Mouse (Mus musculus) stomach, postnatal 0 days (tissue): ENCODE measurements around the gene Siglecf. TPM values are rescaled to one million over a fixed set of nuclear protein-coding genes. Genes with fewer than 3 reads are reported as not detected.

Experiments
- ATAC-seq: fragments of 200-750 bp; cut with Nextera tagmentation; 2 replicates; pipeline ENCODE4 v1.8.0; 2017; ENCODE audit not compliant: low FRiP score, low TSS enrichment
- DNase-seq: peaks from one replicate; pipeline ENCODE4 v3.0.0-alpha.2; 2016; ENCODE audit warnings: low spot score
- H3K27ac ChIP-seq: fragments of 300-500 bp; sonication (generic); replicated peaks from 2 replicates; pipeline ENCODE4 v1.5.1; 2014; ENCODE audit warnings: mild to moderate bottlenecking, control low read depth
- H3K27me3 ChIP-seq: fragments of 300-500 bp; sonication (generic); 2 replicates; pipeline ENCODE4 v1.6.1; 2014; ENCODE audit warnings: low read length; ENCODE audit not compliant: control insufficient read depth, insufficient read depth
- H3K36me3 ChIP-seq: fragments of 300-500 bp; sonication (generic); 2 replicates; pipeline ENCODE4 v1.6.1; 2014; ENCODE audit warnings: low read length, mixed read lengths; ENCODE audit not compliant: control insufficient read depth, insufficient read depth
- H3K4me1 ChIP-seq: fragments of 300-500 bp; sonication (generic); replicated peaks from 2 replicates; pipeline ENCODE4 v1.6.1; 2014; ENCODE audit warnings: antibody characterized with exemption; ENCODE audit not compliant: control insufficient read depth, insufficient read depth
- H3K4me2 ChIP-seq: fragments of 300-500 bp; sonication (generic); replicated peaks from 2 replicates; pipeline ENCODE4 v1.6.1; 2014; ENCODE audit warnings: low read depth, mild to moderate bottlenecking, control low read depth, moderate library complexity
- H3K4me3 ChIP-seq: fragments of 300-500 bp; sonication (generic); 2 replicates; pipeline ENCODE4 v1.5.1; 2014; ENCODE audit warnings: low read depth, low read length, control low read depth
- H3K9ac ChIP-seq: fragments of 300-500 bp; sonication (generic); 2 replicates; pipeline ENCODE4 v1.6.1; 2014; ENCODE audit warnings: mild to moderate bottlenecking, low read length, control low read depth, mixed read lengths
- H3K9me3 ChIP-seq: fragments of 300-500 bp; sonication (generic); 2 replicates; pipeline ENCODE4 v1.6.1; 2016; ENCODE audit warnings: low read length; ENCODE audit not compliant: control insufficient read depth
- CTCF ChIP-seq: IDR thresholded peaks from 2 replicates; pipeline ENCODE4 v1.5.1; 2016; ENCODE audit warnings: antibody characterized with exemption, low read depth, mild to moderate bottlenecking, moderate library complexity
- EP300 ChIP-seq: optimal IDR thresholded peaks from 2 replicates; pipeline ENCODE3; 2016; ENCODE audit warnings: antibody characterized with exemption
- WGBS: fragments of 180-500 bp; shearing (Covaris S2); extraction: QIAGEN DNeasy Blood & Tissue Kit; methylation state at CpG from one replicate; pipeline ENCODE4 v1.1.7; 2014; 5-methylcytosine and 5-hydroxymethylcytosine counted together
- polyA plus RNA-seq: library from polyadenylated mRNA; unstranded; fragments of >200 nt; fragmentation: Nextera tagmentation; extraction: Ambion mirVana; gene quantifications from 2 replicates; pipeline ENCODE4 v1.2.1, GENCODE M21; 2015

The Siglecf gene
- 0.04 and 0.10 TPM in 2 replicates for polyA plus RNA-seq

GRCm38 (mm10) chr7:43351154-43351553 lies at the start of gene Siglecf:
TSS of gene Siglecf (plus strand) at chr7:43351341.
- no peaks in the 10 kb centered on the region for H3K36me3 ChIP-seq
- no peak within 1 kb of the TSS for H3K9ac ChIP-seq
- no peak within 1 kb of the TSS for H3K27ac ChIP-seq
- 55% methylated on average over 3 of the region's 3 CpGs for WGBS
- no peak for DNase-seq
- H3K4me3 ChIP-seq: no peak within 1 kb of the TSS
- H3K9me3 ChIP-seq: no peaks in the 10 kb centered on the region
- no peak for TF ChIP-seq EP300
- no peak for TF ChIP-seq CTCF
- H3K27me3 ChIP-seq: no peaks in the 10 kb centered on the region
- H3K4me1 ChIP-seq: no peaks in the 10 kb centered on the region
- no peak within 1 kb of the TSS for H3K4me2 ChIP-seq
- no peak for ATAC-seq

GRCm38 (mm10) chr7:43305235-43305634 lies 45.9 kb upstream of the Siglecf start:
- Histone ChIP-seq H3K9me3 (no peaks in the 10 kb centered on the region), H3K4me1 (no peaks in the 10 kb centered on the region), H3K27ac (no peak overlapping the region), H3K27me3 (no peaks in the 10 kb centered on the region), H3K4me3 (no peak overlapping the region), H3K4me2 (no peak overlapping the region), H3K9ac (no peak overlapping the region), H3K36me3 (peaks cover 9% of the 10 kb centered on the region; the same call in 1 of the 2 replicates)
- ATAC-seq (no peak), DNase-seq (no peak)
- TF ChIP-seq EP300: no peak
- TF ChIP-seq CTCF: no peak
- 80% methylated on average over 3 of the region's 3 CpGs for WGBS

- 0 out of 2 replicates have a peak, but pooled peaks cover 7% of the 10 kb centered on the region for H3K36me3 ChIP-seq
- H3K27me3 ChIP-seq: no peaks in the 10 kb centered on the region
- no peak overlapping the region for H3K4me3 ChIP-seq
- H3K4me2 ChIP-seq: no peak overlapping the region
- no peak overlapping the region for H3K27ac ChIP-seq
- 0 out of 2 replicates have a peak, but pooled peaks cover 4% of the 10 kb centered on the region for H3K4me1 ChIP-seq
- no peak overlapping the region for H3K9ac ChIP-seq
- H3K9me3 ChIP-seq: no peaks in the 10 kb centered on the region
- 63% methylated on average over 2 of the region's 2 CpGs for WGBS
- DNase-seq (no peak), ATAC-seq (no peak)
- TF ChIP-seq CTCF (no peak), EP300 (no peak)
These were observed 42.1 kb upstream of the Siglecf start for GRCm38 (mm10) chr7:43309069-43309468.

- WGBS: 69% methylated on average over 6 of the region's 6 CpGs
- H3K4me2 ChIP-seq: peak overlapping the region; percentile 88
- no peak for ATAC-seq
- 0 out of 2 replicates have a peak, but pooled peaks cover 4% of the 10 kb centered on the region for H3K36me3 ChIP-seq
- H3K9me3 ChIP-seq: no peaks in the 10 kb centered on the region
- H3K4me1 ChIP-seq: 0 out of 2 replicates have a peak, but pooled peaks cover 4% of the 10 kb centered on the region
- no peak overlapping the region for H3K27ac ChIP-seq
- peak overlapping the region; percentile 89; the same call in 1 of the 2 replicates for H3K9ac ChIP-seq
- DNase-seq: no peak
- H3K27me3 ChIP-seq: no peaks in the 10 kb centered on the region
- peak overlapping the region; percentile 85; the same call in 1 of the 2 replicates for H3K4me3 ChIP-seq
- TF ChIP-seq EP300 (no peak), CTCF (no peak)
These were observed 39.5 kb upstream of the Siglecf start for GRCm38 (mm10) chr7:43311632-43312031.

GRCm38 (mm10) chr7:43312386-43313012 lies 38.6 kb upstream of the Siglecf start:
- Histone ChIP-seq H3K4me1 (0 out of 2 replicates have a peak, but pooled peaks cover 4% of the 10 kb centered on the region), H3K9ac (peak overlapping the region; percentile 89), H3K27me3 (no peaks in the 10 kb centered on the region), H3K9me3 (no peaks in the 10 kb centered on the region), H3K36me3 (no peaks in the 10 kb centered on the region), H3K27ac (peak overlapping the region; percentile 94), H3K4me3 (peak overlapping the region; percentile 85), H3K4me2 (peak overlapping the region; percentile 88)
- DNase-seq (no peak), ATAC-seq (peak; percentile 57)
- whole genome bisulfite sequencing: under 1% methylated on average over 31 of the region's 32 CpGs
- TF ChIP-seq EP300 (no peak), CTCF (peak; percentile 55)

GRCm38 (mm10) chr7:43313013-43313428 lies 38.1 kb upstream of the Siglecf start, which contains the start of gene Zfp715:
TSS of gene Zfp715 (minus strand) at chr7:43313294.
- peak; percentile 98 for ATAC-seq
- Histone ChIP-seq H3K4me3 (peak within 1 kb of the TSS; percentile 85), H3K9me3 (no peaks in the 10 kb centered on the region), H3K4me1 (0 out of 2 replicates have a peak, but pooled peaks cover 4% of the 10 kb centered on the region), H3K36me3 (no peaks in the 10 kb centered on the region), H3K4me2 (peak within 1 kb of the TSS; percentile 88), H3K27me3 (no peaks in the 10 kb centered on the region), H3K9ac (peak within 1 kb of the TSS; percentile 89), H3K27ac (peak within 1 kb of the TSS; percentile 94)
- under 1% methylated on average over 33 of the region's 33 CpGs for WGBS
- TF ChIP-seq EP300: peak; percentile 54
- no peak for TF ChIP-seq CTCF
- peak; percentile 94 for DNase-seq
